Mouse (Mus musculus) E14TG2a.4 (cell line): ENCODE measurements around the gene Ccdc92.

Experiments used
- CTCF ChIP-seq: conservative IDR thresholded peaks from 2 replicates; pipeline ENCODE4 v1.5.1; 2014; ENCODE audit warnings: low read length
- NANOG ChIP-seq: IDR thresholded peaks from 2 replicates; pipeline ENCODE4 v1.6.1; 2014; ENCODE audit warnings: borderline replicate concordance, low read length, mixed read lengths
- POU5F1 ChIP-seq: IDR thresholded peaks from 2 replicates; pipeline ENCODE4 v1.6.1; 2014; ENCODE audit warnings: low read length, borderline replicate concordance

GRCm38 (mm10) chr5:124847014-124847413 is 15.2 kb downstream of the Ccdc92 start:
- TF ChIP-seq CTCF (no peak), NANOG (no peak), POU5F1 (no peak)
